Mouse (Mus musculus) cortical plate, adult 2 months (tissue): Measurements from ENCODE around the gene Myh10.

Experiments used
- CTCF ChIP-seq: fragments of 200-500 bp; IDR thresholded peaks from 2 replicates; pipeline ENCODE4 v1.5.1; 2011; ENCODE audit warnings: mild to moderate bottlenecking, control low read depth, low read length; ENCODE audit not compliant: insufficient read depth; ENCODE audit errors: extremely low read depth
- POLR2A ChIP-seq: fragments of 200-500 bp; IDR thresholded peaks from 2 replicates; pipeline ENCODE4 v1.6.1; 2011; ENCODE audit warnings: mild to moderate bottlenecking, low read length, control low read depth; ENCODE audit not compliant: insufficient read depth; ENCODE audit errors: extremely low read depth

GRCm38 (mm10) chr11:68674643-68675042, 16.7 kb upstream of the Myh10 start:
- TF ChIP-seq CTCF (no peak), POLR2A (no peak)
